Mouse (Mus musculus): ENCODE results near the gene Crybb2. TPM values are rescaled to one million over a fixed set of nuclear protein-coding genes. Genes with fewer than 3 reads are reported as not detected.

Gene Crybb2
- polyA plus RNA-seq, 1 experiment, result 0.18 TPM

DNA sequence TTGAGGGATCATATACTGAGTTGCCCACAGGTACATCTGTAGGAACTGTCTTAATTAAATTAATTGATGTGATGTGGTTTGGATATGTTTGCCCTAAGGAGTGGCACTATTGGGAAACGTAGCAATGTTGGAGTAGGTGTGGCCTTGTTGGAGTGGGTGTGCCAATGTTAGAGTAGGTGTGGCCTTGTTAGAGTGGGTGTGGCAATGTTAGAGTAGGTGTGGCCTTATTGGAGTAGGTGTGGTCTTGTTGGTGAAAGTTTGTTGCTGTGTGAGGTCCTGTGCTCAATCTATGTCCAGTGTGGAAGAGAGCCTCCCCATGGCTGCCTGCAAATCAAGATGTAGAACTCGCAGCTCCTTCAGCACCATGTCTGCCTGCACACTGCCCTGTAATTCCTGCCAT, 14.4 kb upstream of the Crybb2 start:
- H3K36me3 ChIP-seq (ENCODE audit: control insufficient read depth, insufficient read depth, low read length), result peaks cover 12% of the 10 kb centered on the region
- H3K4me3 ChIP-seq (ENCODE audit: low read depth, low read length), result no peak overlapping the region
- H3K27ac ChIP-seq (ENCODE audit: insufficient read depth, low read depth, low read length), result no peak overlapping the region
- WGBS, result 51% methylated on average over 2 of the region's 2 CpGs
- H3K27me3 ChIP-seq (ENCODE audit: control insufficient read depth, insufficient read depth, low read length), result no peaks in the 10 kb centered on the region
- TF ChIP-seq POLR2A (IDR thresholded peaks at IDR 0.05; ENCODE audit: low read depth, low read length) (no peak), CTCF (IDR thresholded peaks at IDR 0.05; ENCODE audit: extremely low read depth, insufficient read length, insufficient replicate concordance, low read depth, low read length) (no peak)
- no peaks in the 10 kb centered on the region for H3K4me1 ChIP-seq (ENCODE audit: control insufficient read depth, insufficient read depth, insufficient read length, low read length)

DNA sequence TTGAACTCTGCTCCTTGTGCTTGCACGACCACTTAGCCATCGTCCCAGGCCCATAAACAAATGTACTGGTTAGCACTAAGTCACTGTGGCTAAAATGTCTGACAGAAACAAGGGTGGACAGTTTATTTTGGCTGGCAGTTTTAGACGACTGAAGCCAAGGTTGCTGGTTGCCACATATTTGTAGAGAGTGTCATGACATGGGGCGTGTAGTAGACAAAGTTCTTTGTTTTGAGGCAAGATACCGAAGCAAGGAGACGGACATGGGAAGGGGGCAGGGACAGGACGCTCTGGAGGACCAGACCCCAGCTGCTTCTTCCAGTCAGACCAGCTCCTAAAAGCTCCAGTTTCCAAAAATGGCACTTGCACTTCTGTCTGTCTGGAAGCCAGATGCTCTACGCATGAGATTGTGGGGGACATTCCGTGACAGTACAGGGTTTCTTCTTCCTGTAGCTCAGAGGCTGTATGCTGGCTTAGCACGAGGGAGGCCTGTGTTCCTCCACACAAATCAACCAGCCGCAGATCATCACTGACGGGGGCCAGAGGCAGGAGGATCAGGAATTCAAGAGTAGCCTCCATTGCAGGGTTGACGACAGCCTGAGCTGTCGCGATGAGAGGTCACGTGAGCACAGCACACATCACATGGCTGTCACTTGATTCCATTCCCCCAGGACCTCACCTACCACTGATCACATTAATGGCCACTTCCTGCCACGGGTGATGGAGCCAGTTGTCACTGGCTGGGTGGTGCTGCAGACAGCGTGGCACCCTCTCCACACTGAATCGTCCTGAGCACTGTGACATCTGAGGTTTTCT, 12.6 kb upstream of the Crybb2 start:
- H3K4me1 ChIP-seq (ENCODE audit: control insufficient read depth, insufficient read depth, insufficient read length, low read length), result no peaks in the 10 kb centered on the region
- 47% methylated on average over 19 of the region's 19 CpGs for WGBS
- H3K27ac ChIP-seq (ENCODE audit: insufficient read depth, low read depth, low read length), result no peak overlapping the region
- no peaks in the 10 kb centered on the region for H3K36me3 ChIP-seq (ENCODE audit: control insufficient read depth, insufficient read depth, low read length)
- H3K4me3 ChIP-seq (ENCODE audit: low read depth, low read length), result no peak overlapping the region
- TF ChIP-seq POLR2A (IDR thresholded peaks at IDR 0.05; ENCODE audit: low read depth, low read length), result no peak
- no peak for TF ChIP-seq CTCF (IDR thresholded peaks at IDR 0.05; ENCODE audit: extremely low read depth, insufficient read length, insufficient replicate concordance, low read depth, low read length)
- no peaks in the 10 kb centered on the region for H3K27me3 ChIP-seq (ENCODE audit: control insufficient read depth, insufficient read depth, low read length)

DNA sequence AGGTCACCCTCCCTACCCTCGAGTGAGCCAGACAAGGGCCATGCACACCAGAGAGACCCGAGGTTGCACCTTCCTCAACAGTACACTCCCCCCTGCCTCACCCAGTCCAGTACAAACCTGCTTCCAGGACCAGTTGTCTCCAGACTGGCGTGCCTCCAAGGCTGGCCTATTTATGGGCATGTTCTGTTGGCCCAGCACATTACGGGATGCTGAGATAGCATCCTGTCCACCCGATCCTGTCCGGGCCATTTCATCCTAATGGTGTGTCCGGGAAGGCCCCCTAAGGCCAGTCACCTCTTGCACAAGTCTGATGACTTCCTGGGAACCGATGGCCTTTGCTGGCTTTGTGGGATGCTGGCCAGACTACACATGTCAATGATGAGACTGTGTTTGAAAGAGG, 11.5 kb upstream of the Crybb2 start, which contains the start of gene Crybb3:
Gene Crybb3, minus strand, starts transcription at position 146 of the 400 bp plus-strand sequence.
- WGBS, result 48% methylated on average over 8 of the region's 8 CpGs
- no peaks in the 10 kb centered on the region for H3K4me1 ChIP-seq (ENCODE audit: control insufficient read depth, insufficient read depth, insufficient read length, low read length)
- H3K4me3 ChIP-seq (ENCODE audit: low read depth, low read length), result no peak within 1 kb of the TSS
- no peaks in the 10 kb centered on the region for H3K27me3 ChIP-seq (ENCODE audit: control insufficient read depth, insufficient read depth, low read length)
- no peak within 1 kb of the TSS for H3K27ac ChIP-seq (ENCODE audit: insufficient read depth, low read depth, low read length)
- no peak for TF ChIP-seq POLR2A (IDR thresholded peaks at IDR 0.05; ENCODE audit: low read depth, low read length)
- TF ChIP-seq CTCF (IDR thresholded peaks at IDR 0.05; ENCODE audit: extremely low read depth, insufficient read length, insufficient replicate concordance, low read depth, low read length), result no peak
- H3K36me3 ChIP-seq (ENCODE audit: control insufficient read depth, insufficient read depth, low read length), result no peaks in the 10 kb centered on the region

DNA sequence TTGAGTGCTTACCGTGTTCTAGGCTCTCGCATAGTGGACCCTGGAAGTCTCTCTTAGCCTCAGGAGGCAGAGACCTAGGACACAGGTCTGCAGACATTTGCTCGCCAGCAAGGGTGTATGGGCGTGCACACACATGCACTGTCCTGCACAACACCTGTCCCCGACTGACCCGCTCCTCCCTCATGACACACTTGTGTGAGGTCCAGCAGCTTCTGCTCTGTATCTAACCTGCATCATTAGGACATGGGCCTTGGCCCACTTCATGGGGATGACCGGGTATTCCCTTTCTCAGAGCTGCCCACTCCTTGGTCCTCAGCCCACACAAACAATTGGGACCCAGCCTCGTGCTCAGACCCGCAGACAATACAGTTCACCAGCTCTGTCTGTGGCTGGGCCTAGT, 11.1 kb upstream of the Crybb2 start:
- H3K36me3 ChIP-seq (ENCODE audit: control insufficient read depth, insufficient read depth, low read length), result no peaks in the 10 kb centered on the region
- no peak overlapping the region for H3K27ac ChIP-seq (ENCODE audit: insufficient read depth, low read depth, low read length)
- no peak overlapping the region for H3K4me3 ChIP-seq (ENCODE audit: low read depth, low read length)
- no peaks in the 10 kb centered on the region for H3K27me3 ChIP-seq (ENCODE audit: control insufficient read depth, insufficient read depth, low read length)
- 89% methylated on average over 9 of the region's 9 CpGs for WGBS
- H3K4me1 ChIP-seq (ENCODE audit: control insufficient read depth, insufficient read depth, insufficient read length, low read length), result no peaks in the 10 kb centered on the region
- TF ChIP-seq CTCF (IDR thresholded peaks at IDR 0.05; ENCODE audit: extremely low read depth, insufficient read length, insufficient replicate concordance, low read depth, low read length) (no peak), POLR2A (IDR thresholded peaks at IDR 0.05; ENCODE audit: low read depth, low read length) (no peak)

DNA sequence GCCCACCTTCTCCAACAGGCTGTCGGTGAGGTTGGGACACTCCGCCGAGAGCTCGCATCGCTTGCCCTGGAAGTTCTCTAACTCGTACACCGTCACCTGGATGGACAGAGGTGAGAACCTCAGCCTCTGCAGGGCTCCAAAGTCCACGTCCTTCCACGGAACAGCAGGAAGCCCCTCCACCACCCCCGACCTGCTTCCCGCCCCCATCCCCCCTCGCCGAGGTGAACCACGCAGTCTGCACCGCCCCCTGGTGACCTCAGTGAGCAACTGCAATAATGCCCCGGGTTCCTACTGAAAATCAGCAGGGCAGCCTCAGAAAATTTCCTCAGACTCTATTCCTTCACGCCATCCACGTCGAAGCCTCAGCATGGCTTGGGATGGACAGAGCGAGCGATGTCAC, 9.9 kb upstream of the Crybb2 start:
- Histone ChIP-seq H3K4me1 (ENCODE audit: control insufficient read depth, insufficient read depth, insufficient read length, low read length) (no peaks in the 10 kb centered on the region), H3K27me3 (ENCODE audit: control insufficient read depth, insufficient read depth, low read length) (no peaks in the 10 kb centered on the region), H3K27ac (ENCODE audit: insufficient read depth, low read depth, low read length) (no peak overlapping the region), H3K4me3 (ENCODE audit: low read depth, low read length) (no peak overlapping the region), H3K36me3 (ENCODE audit: control insufficient read depth, insufficient read depth, low read length) (no peaks in the 10 kb centered on the region)
- TF ChIP-seq CTCF (IDR thresholded peaks at IDR 0.05; ENCODE audit: extremely low read depth, insufficient read length, insufficient replicate concordance, low read depth, low read length) (peak; percentile 46; the same call in 1 of the 2 replicates), POLR2A (IDR thresholded peaks at IDR 0.05; ENCODE audit: low read depth, low read length) (no peak)
- 30% methylated on average over 21 of the region's 21 CpGs for WGBS

DNA sequence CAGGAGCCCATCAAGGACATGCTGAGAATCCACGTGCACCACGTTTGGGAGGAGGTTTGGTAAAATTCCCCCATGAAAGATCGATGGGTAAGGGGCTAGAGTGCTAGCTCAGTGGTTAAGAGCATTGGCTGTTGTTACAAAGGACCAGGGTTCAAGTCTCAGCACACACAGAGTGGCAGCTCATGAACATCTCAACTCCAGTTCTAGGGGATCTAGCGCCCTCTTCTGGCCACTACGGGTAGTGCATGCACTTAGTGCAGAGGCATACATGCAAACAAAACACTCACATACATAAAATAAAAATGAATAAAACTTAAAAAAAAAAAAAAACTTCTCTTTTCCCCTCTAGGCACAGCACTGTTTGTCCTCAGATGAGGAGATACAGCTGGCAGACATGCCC, 8.8 kb upstream of the Crybb2 start:
- no peaks in the 10 kb centered on the region for H3K4me1 ChIP-seq (ENCODE audit: control insufficient read depth, insufficient read depth, insufficient read length, low read length)
- TF ChIP-seq CTCF (IDR thresholded peaks at IDR 0.05; ENCODE audit: extremely low read depth, insufficient read length, insufficient replicate concordance, low read depth, low read length) (peak; percentile 58; the same call in 1 of the 2 replicates), POLR2A (IDR thresholded peaks at IDR 0.05; ENCODE audit: low read depth, low read length) (no peak)
- no peaks in the 10 kb centered on the region for H3K36me3 ChIP-seq (ENCODE audit: control insufficient read depth, insufficient read depth, low read length)
- no peaks in the 10 kb centered on the region for H3K27me3 ChIP-seq (ENCODE audit: control insufficient read depth, insufficient read depth, low read length)
- 58% methylated on average over 5 of the region's 5 CpGs for WGBS
- no peak overlapping the region for H3K27ac ChIP-seq (ENCODE audit: insufficient read depth, low read depth, low read length)
- H3K4me3 ChIP-seq (ENCODE audit: low read depth, low read length), result no peak overlapping the region

DNA sequence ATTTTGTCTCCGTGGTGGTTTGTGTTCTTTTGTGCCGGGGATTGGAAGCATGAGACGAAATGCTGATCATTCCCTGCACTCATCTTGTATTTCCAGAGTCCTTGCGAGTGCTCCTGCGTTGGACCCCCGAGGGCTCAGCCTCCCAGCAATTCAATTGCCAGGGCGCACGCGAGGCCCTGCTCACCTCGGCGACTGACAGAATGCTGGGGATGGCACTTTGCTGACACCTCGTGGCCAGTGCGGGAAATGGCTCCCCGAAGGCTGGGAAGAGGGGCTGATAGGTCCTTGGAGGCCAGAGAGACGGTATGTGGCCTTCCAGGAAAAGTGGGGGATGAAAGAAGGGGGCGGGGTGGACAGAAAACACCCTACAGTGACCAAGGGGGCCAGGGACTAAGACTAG, 15.6 kb downstream of the Crybb2 start:
- no peaks in the 10 kb centered on the region for H3K36me3 ChIP-seq (ENCODE audit: control insufficient read depth, insufficient read depth, low read length)
- H3K27me3 ChIP-seq (ENCODE audit: control insufficient read depth, insufficient read depth, low read length), result no peaks in the 10 kb centered on the region
- no peak overlapping the region for H3K4me3 ChIP-seq (ENCODE audit: low read depth, low read length)
- no peak overlapping the region for H3K27ac ChIP-seq (ENCODE audit: insufficient read depth, low read depth, low read length)
- no peaks in the 10 kb centered on the region; the same call in 1 of the 2 replicates for H3K4me1 ChIP-seq (ENCODE audit: control insufficient read depth, insufficient read depth, insufficient read length, low read length)
- WGBS, result 6% methylated on average over 16 of the region's 16 CpGs
- TF ChIP-seq CTCF (IDR thresholded peaks at IDR 0.05; ENCODE audit: extremely low read depth, insufficient read length, insufficient replicate concordance, low read depth, low read length) (peak; percentile 97), POLR2A (IDR thresholded peaks at IDR 0.05; ENCODE audit: low read depth, low read length) (no peak)
